Mouse (Mus musculus) hindbrain, embryonic 15.5 days (tissue): Measurements from ENCODE around the gene Col15a1. TPM values are rescaled to one million over a fixed set of nuclear protein-coding genes. Genes with fewer than 3 reads are reported as not detected.

ENCODE experiments used
- ATAC-seq: fragments of 200-750 bp; cut with Nextera tagmentation; 2 replicates; pipeline ENCODE4 v1.8.0; 2017; ENCODE audit warnings: low read depth, moderate number of reproducible peaks, moderate TSS enrichment; ENCODE audit not compliant: low FRiP score
- H3K27ac ChIP-seq: fragments of 300-500 bp; sonication (generic); replicated peaks from 2 replicates; pipeline ENCODE4 v1.5.1; 2015; ENCODE audit warnings: mild to moderate bottlenecking, inconsistent platforms
- H3K27me3 ChIP-seq: fragments of 300-500 bp; sonication (generic); 2 replicates; pipeline ENCODE4 v1.6.1; 2015; ENCODE audit warnings: control low read depth, inconsistent platforms
- H3K36me3 ChIP-seq: fragments of 300-500 bp; sonication (generic); 2 replicates; pipeline ENCODE4 v1.6.1; 2015; ENCODE audit warnings: control low read depth, inconsistent platforms
- H3K4me1 ChIP-seq: fragments of 300-500 bp; sonication (generic); replicated peaks from 2 replicates; pipeline ENCODE4 v1.6.1; 2015; ENCODE audit warnings: control low read depth, inconsistent platforms
- H3K4me2 ChIP-seq: fragments of 300-500 bp; sonication (generic); 2 replicates; pipeline ENCODE4 v1.6.1; 2015; ENCODE audit warnings: moderate library complexity, mild to moderate bottlenecking, inconsistent platforms
- H3K4me3 ChIP-seq: fragments of 300-500 bp; sonication (generic); 2 replicates; pipeline ENCODE4 v1.5.1; 2015; ENCODE audit warnings: mild to moderate bottlenecking, inconsistent platforms
- H3K9ac ChIP-seq: fragments of 300-500 bp; sonication (generic); 2 replicates; pipeline ENCODE4 v1.6.1; 2015; ENCODE audit warnings: inconsistent platforms
- H3K9me3 ChIP-seq: fragments of 300-500 bp; sonication (generic); 2 replicates; pipeline ENCODE4 v1.6.1; 2016; ENCODE audit warnings: control low read depth, inconsistent platforms
- WGBS: fragments of 180-500 bp; shearing (Covaris S2); methylation state at CpG from one replicate; pipeline ENCODE4 v1.1.7; 2015; 5-methylcytosine and 5-hydroxymethylcytosine counted together
- polyA plus RNA-seq: library from polyadenylated mRNA; unstranded; fragments of >200 nt; fragmentation: Nextera tagmentation; extraction: Ambion mirVana; gene quantifications from 2 replicates; pipeline ENCODE4 v1.2.1, GENCODE M21; 2015

Col15a1 gene
- polyA plus RNA-seq, 1 experiment from 2014 or later = 4.4 TPM

- no peak overlapping the region for H3K4me3 ChIP-seq
- WGBS = 94% methylated on average over 6 of the region's 6 CpGs
- no peak overlapping the region for H3K27ac ChIP-seq
- H3K4me2 ChIP-seq = no peak overlapping the region
- no peak overlapping the region for H3K9ac ChIP-seq
- no peaks in the 10 kb centered on the region for H3K36me3 ChIP-seq
- no peaks in the 10 kb centered on the region for H3K27me3 ChIP-seq
- H3K4me1 ChIP-seq = no peaks in the 10 kb centered on the region; the same call in 1 of the 2 replicates
- ATAC-seq = no peak
- no peaks in the 10 kb centered on the region for H3K9me3 ChIP-seq
Measured at GRCm38 (mm10) chr4:47249193-47249592, 41.2 kb downstream of the Col15a1 start.

- Histone ChIP-seq H3K9me3 (no peaks in the 10 kb centered on the region), H3K9ac (no peak overlapping the region), H3K4me1 (no peaks in the 10 kb centered on the region), H3K4me3 (no peak overlapping the region), H3K4me2 (no peak overlapping the region), H3K36me3 (no peaks in the 10 kb centered on the region), H3K27me3 (no peaks in the 10 kb centered on the region), H3K27ac (no peak overlapping the region)
- WGBS = 54% methylated on average over 5 of the region's 5 CpGs
- no peak for ATAC-seq
Measured at GRCm38 (mm10) chr4:47251069-47251468, 43.1 kb downstream of the Col15a1 start.

- Histone ChIP-seq H3K4me2 (no peak overlapping the region), H3K9me3 (no peaks in the 10 kb centered on the region), H3K36me3 (no peaks in the 10 kb centered on the region), H3K9ac (no peak overlapping the region), H3K4me3 (no peak overlapping the region), H3K27ac (no peak overlapping the region), H3K27me3 (no peaks in the 10 kb centered on the region), H3K4me1 (no peaks in the 10 kb centered on the region)
- no peak for ATAC-seq
- 83% methylated on average over 11 of the region's 11 CpGs for WGBS
Measured at GRCm38 (mm10) chr4:47251693-47252435, 43.9 kb downstream of the Col15a1 start.

GRCm38 (mm10) chr4:47252627-47253026 lies 44.7 kb downstream of the Col15a1 start:
- Histone ChIP-seq H3K9me3 (no peaks in the 10 kb centered on the region), H3K9ac (no peak overlapping the region), H3K4me1 (no peaks in the 10 kb centered on the region), H3K27ac (no peak overlapping the region), H3K4me3 (no peak overlapping the region), H3K36me3 (no peaks in the 10 kb centered on the region), H3K27me3 (no peaks in the 10 kb centered on the region), H3K4me2 (no peak overlapping the region)
- ATAC-seq = no peak
- WGBS = 96% methylated on average over 3 of the region's 3 CpGs

GRCm38 (mm10) chr4:47255641-47256040 lies 47.7 kb downstream of the Col15a1 start:
- Histone ChIP-seq H3K4me1 (no peaks in the 10 kb centered on the region), H3K9ac (no peak overlapping the region), H3K4me2 (no peak overlapping the region), H3K27ac (no peak overlapping the region), H3K27me3 (no peaks in the 10 kb centered on the region), H3K9me3 (no peaks in the 10 kb centered on the region), H3K4me3 (no peak overlapping the region), H3K36me3 (no peaks in the 10 kb centered on the region)
- 47% methylated on average over 4 of the region's 4 CpGs for WGBS
- ATAC-seq = no peak

- Histone ChIP-seq H3K4me1 (no peaks in the 10 kb centered on the region), H3K9me3 (no peaks in the 10 kb centered on the region), H3K36me3 (no peaks in the 10 kb centered on the region), H3K27me3 (no peaks in the 10 kb centered on the region), H3K9ac (no peak overlapping the region), H3K27ac (no peak overlapping the region), H3K4me2 (no peak overlapping the region), H3K4me3 (no peak overlapping the region)
- 81% methylated on average over 3 of the region's 3 CpGs for WGBS
- no peak for ATAC-seq
Measured at GRCm38 (mm10) chr4:47258201-47258600, 50.2 kb downstream of the Col15a1 start.

- 83% methylated on average over 6 of the region's 6 CpGs for WGBS
- H3K36me3 ChIP-seq = no peaks in the 10 kb centered on the region
- no peak overlapping the region for H3K9ac ChIP-seq
- H3K4me3 ChIP-seq = no peak overlapping the region
- no peak for ATAC-seq
- no peaks in the 10 kb centered on the region for H3K9me3 ChIP-seq
- no peaks in the 10 kb centered on the region for H3K27me3 ChIP-seq
- no peak overlapping the region for H3K4me2 ChIP-seq
- no peak overlapping the region for H3K27ac ChIP-seq
- no peaks in the 10 kb centered on the region for H3K4me1 ChIP-seq
Measured at GRCm38 (mm10) chr4:47261049-47261448, 53.1 kb downstream of the Col15a1 start.

GRCm38 (mm10) chr4:47261919-47262318 lies 54.0 kb downstream of the Col15a1 start:
- Histone ChIP-seq H3K9ac (no peak overlapping the region), H3K9me3 (no peaks in the 10 kb centered on the region), H3K27ac (no peak overlapping the region), H3K36me3 (no peaks in the 10 kb centered on the region), H3K4me3 (no peak overlapping the region), H3K4me1 (no peaks in the 10 kb centered on the region), H3K4me2 (no peak overlapping the region), H3K27me3 (no peaks in the 10 kb centered on the region)
- ATAC-seq = no peak
- 76% methylated on average over 5 of the region's 5 CpGs for WGBS

GRCm38 (mm10) chr4:47265555-47265954 lies 57.6 kb downstream of the Col15a1 start:
- ATAC-seq = no peak
- Histone ChIP-seq H3K4me1 (0 out of 2 replicates have a peak, but pooled peaks cover 4% of the 10 kb centered on the region), H3K27ac (no peak overlapping the region), H3K9me3 (no peaks in the 10 kb centered on the region), H3K4me2 (no peak overlapping the region), H3K27me3 (no peaks in the 10 kb centered on the region), H3K36me3 (no peaks in the 10 kb centered on the region), H3K9ac (no peak overlapping the region), H3K4me3 (no peak overlapping the region)
- WGBS = 78% methylated on average over 5 of the region's 5 CpGs

- Histone ChIP-seq H3K27ac (no peak overlapping the region), H3K9me3 (no peaks in the 10 kb centered on the region), H3K4me1 (0 out of 2 replicates have a peak, but pooled peaks cover 4% of the 10 kb centered on the region), H3K4me2 (no peak overlapping the region), H3K9ac (no peak overlapping the region), H3K4me3 (no peak overlapping the region), H3K36me3 (no peaks in the 10 kb centered on the region), H3K27me3 (no peaks in the 10 kb centered on the region)
- no peak for ATAC-seq
- 85% methylated on average over 9 of the region's 9 CpGs for WGBS
Measured at GRCm38 (mm10) chr4:47272452-47273130, 64.6 kb downstream of the Col15a1 start.

GRCm38 (mm10) chr4:47273795-47274194 lies 65.8 kb downstream of the Col15a1 start:
- Histone ChIP-seq H3K9me3 (no peaks in the 10 kb centered on the region), H3K4me3 (no peak overlapping the region), H3K4me2 (no peak overlapping the region), H3K27ac (no peak overlapping the region), H3K27me3 (no peaks in the 10 kb centered on the region), H3K36me3 (no peaks in the 10 kb centered on the region), H3K4me1 (0 out of 2 replicates have a peak, but pooled peaks cover 7% of the 10 kb centered on the region), H3K9ac (no peak overlapping the region)
- ATAC-seq = no peak
- 91% methylated on average over 8 of the region's 8 CpGs for WGBS

GRCm38 (mm10) chr4:47274911-47275310 lies 67.0 kb downstream of the Col15a1 start:
- H3K27me3 ChIP-seq = no peaks in the 10 kb centered on the region
- no peak overlapping the region for H3K4me3 ChIP-seq
- ATAC-seq = no peak
- no peak overlapping the region for H3K4me2 ChIP-seq
- H3K4me1 ChIP-seq = peaks cover 12% of the 10 kb centered on the region; the same call in 1 of the 2 replicates
- no peaks in the 10 kb centered on the region for H3K36me3 ChIP-seq
- no peak overlapping the region for H3K27ac ChIP-seq
- no peak overlapping the region for H3K9ac ChIP-seq
- 88% methylated on average over 2 of the region's 2 CpGs for WGBS
- no peaks in the 10 kb centered on the region for H3K9me3 ChIP-seq
